Mouse (Mus musculus) A20 (cell line): ENCODE data around the gene Pnpla6.
"Not testable (repeated sequence)": the region's sequence is repeated elsewhere in the genome, so short reads cannot be mapped to it uniquely, and the experiment has no call there.

Experiments
- DNase-seq: peaks from one replicate; pipeline ENCODE4 v3.0.0-alpha.2; 2011; ENCODE audit warnings: low read depth, low spot score

Gene Pnpla6

GRCm38 (mm10) chr8:3574546-3574945 is 59.4 kb downstream of the Pnpla6 start:
- no peak for DNase-seq

DNA sequence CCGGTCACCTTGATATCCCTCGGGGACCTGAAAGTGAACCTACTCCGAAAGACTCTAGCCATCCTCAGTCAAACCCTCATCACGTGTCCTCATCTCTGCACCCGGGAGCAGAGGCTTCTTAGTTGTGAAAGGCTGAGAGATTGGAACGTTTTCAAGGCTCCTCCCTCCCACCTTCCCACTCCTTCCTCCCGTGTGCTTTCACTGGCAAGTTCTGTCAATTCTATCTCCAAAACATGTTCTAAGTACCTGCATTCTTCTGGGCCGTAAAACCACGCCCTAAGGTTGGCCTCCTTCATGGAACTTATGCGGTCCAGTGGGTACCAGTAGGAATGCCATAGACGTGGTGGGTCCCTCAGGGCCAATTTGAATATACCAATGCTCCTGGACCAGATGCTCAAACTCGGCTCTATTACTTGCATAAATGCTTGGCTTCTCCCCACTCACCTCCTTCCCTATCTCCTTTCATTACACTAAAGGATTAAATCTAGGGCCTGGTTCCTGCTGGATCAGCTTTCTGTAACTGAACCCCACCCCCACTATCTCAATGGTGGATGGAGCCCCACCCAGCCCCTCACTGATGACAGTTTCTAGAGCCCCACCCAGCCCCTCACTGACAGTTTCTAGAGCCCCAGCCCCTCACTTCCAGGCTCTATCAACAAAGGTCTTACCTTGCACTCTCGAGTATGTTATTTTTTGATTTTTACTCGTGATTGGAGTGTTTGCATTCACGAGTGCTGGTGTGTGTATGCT is 61.2 kb downstream of the Pnpla6 start:
- DNase-seq = no peak

DNA sequence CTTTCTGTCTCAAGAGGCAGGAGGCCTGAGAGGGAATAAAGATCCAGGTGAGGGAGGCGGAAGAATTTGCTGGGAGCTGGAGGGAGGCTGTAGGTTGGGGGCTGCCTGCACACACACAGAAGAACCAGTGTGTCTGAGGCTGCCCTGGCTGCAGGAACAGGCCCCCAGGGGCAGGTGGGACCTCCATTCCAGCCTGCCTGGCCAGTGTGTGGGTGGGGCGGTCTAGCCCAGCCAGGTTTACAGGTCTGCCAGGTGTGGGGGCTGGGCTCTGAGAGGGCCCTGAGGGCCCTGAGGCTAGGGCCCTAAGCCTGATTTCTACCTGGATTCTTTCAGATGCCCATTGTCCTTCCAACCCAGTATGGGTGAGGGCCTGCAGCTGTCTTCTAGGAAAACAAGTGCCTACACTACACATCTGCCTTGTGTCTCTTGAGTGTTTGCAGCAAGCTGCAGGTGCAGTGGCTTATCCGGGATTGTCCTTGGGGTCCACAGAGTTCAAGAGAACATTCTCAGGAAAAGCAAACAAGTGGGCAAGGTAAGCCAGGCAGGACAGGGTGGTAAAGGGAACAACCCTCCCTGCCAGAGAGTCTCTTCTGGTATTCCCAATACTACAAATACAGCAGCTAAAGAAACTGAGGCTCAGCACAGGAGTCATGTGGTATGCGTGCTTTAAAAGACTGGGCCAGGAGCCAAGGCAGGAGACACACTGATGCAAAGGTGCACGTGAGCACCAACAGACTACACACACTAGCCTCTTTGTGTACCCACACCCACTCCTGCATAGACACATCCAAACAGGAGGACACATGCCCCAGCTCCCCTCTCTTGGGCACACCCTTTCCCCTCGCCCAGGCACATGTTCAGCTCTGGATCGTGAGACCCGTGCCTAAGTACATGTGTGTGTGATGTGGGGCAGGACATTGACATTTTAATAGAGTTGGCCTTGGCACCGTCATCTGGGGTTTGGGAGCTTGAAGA is 64.5 kb downstream of the Pnpla6 start:
- no peak for DNase-seq

DNA sequence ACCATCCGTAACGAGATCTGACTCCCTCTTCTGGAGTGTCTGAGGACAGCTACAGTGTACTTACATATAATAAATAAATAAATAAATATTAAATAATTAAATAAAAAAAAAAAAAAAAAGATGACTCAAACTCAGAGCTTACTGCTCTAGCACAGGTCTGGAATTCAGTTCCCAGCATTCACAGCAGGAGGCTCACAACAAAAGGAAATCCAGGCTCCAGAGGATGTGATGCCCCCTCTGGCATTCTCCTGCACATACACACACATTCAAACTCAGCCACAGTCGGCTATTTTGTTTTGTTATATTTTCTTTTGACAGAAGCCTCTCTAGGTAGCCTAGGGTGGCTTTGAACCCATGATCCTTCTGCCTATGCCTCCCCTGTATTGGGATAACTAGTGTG is 66.8 kb downstream of the Pnpla6 start:
- not testable (repeated sequence) for DNase-seq

- DNase-seq = no peak
Measured at GRCm38 (mm10) chr8:3586452-3586851, 71.3 kb downstream of the Pnpla6 start.

DNA sequence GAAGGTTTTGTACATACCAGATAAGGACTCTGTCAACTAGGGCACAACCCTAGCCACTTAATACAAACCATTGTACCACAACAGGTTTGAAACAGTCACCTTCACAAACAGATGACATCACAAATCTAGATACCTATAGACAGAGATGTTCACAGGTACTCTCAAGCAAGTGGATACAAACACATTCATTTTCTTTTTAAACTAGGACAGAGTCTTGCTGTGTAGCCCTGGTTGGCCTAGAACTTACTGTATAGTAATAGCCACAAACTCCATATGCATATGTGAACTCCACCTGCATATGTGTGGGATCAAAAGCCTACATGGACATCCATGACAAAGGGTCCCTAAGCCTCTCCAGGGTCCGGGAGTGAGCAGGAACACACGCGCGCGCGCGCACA is 71.8 kb downstream of the Pnpla6 start, which contains the start of gene Camsap3:
Gene Camsap3 (plus strand): TSS at position 301 of the 398 bp plus-strand sequence.
- no peak for DNase-seq

GRCm38 (mm10) chr8:3587391-3588257 is 72.4 kb downstream of the Pnpla6 start:
- peak; percentile 84 for DNase-seq

DNA sequence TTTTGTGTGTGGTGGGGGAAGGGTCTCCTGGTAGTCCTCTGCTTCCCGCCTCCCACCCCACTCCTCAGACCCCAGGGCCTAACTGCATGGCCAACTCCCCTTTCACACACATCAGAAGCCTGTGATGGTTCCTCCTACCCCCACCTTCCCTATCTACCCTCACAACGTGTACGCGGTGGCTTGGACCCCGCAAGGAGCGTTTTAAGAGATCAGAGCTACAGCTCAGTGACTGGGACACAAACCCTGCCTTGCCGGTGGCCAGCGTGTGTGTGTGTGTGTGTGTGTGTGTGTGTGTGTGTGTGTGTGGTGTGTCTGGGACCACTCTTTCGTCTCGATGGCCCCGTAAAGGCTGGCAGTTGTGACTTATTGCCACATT is 73.1 kb downstream of the Pnpla6 start:
- peak; percentile 25 for DNase-seq

GRCm38 (mm10) chr8:3593470-3593869 is 78.3 kb downstream of the Pnpla6 start:
- no peak for DNase-seq
